Mouse (Mus musculus) hindbrain, embryonic 14.5 days (tissue): ENCODE results near the gene Hipk3. TPM values are rescaled to one million over a fixed set of nuclear protein-coding genes. Genes with fewer than 3 reads are reported as not detected.

Experiments used
- ATAC-seq: fragments of 200-750 bp; cut with Nextera tagmentation; 2 replicates; pipeline ENCODE4 v1.8.0; 2017; ENCODE audit warnings: moderate number of reproducible peaks, mild to moderate bottlenecking, moderate TSS enrichment, moderate library complexity; ENCODE audit not compliant: low FRiP score
- DNase-seq: peaks from one replicate; pipeline ENCODE4 v3.0.0-alpha.2; 2015; ENCODE audit warnings: low spot score
- H3K27ac ChIP-seq: fragments of 300-500 bp; sonication (generic); 2 replicates; pipeline ENCODE4 v1.5.1; 2014; ENCODE audit warnings: mild to moderate bottlenecking, moderate library complexity
- H3K27me3 ChIP-seq: fragments of 300-500 bp; sonication (generic); 2 replicates; pipeline ENCODE4 v1.6.1; 2014; ENCODE audit warnings: mild to moderate bottlenecking, low read length, mixed read lengths; ENCODE audit not compliant: control insufficient read depth, insufficient read depth
- H3K36me3 ChIP-seq: fragments of 300-500 bp; sonication (generic); replicated peaks from 2 replicates; pipeline ENCODE4 v1.6.1; 2014; ENCODE audit not compliant: control insufficient read depth, insufficient read depth
- H3K4me1 ChIP-seq: fragments of 300-500 bp; sonication (generic); replicated peaks from 2 replicates; pipeline ENCODE4 v1.6.1; 2014; ENCODE audit warnings: antibody characterized with exemption, low read length, mixed read lengths; ENCODE audit not compliant: control insufficient read depth, insufficient read depth
- H3K4me2 ChIP-seq: fragments of 300-500 bp; sonication (generic); replicated peaks from 2 replicates; pipeline ENCODE4 v1.6.1; 2014; ENCODE audit warnings: mild to moderate bottlenecking, moderate library complexity
- H3K4me3 ChIP-seq: fragments of 300-500 bp; sonication (generic); replicated peaks from 2 replicates; pipeline ENCODE4 v1.5.1; 2014; ENCODE audit warnings: mild to moderate bottlenecking, low read length
- H3K9ac ChIP-seq: fragments of 300-500 bp; sonication (generic); 2 replicates; pipeline ENCODE4 v1.6.1; 2014
- H3K9me3 ChIP-seq: fragments of 300-500 bp; sonication (generic); 2 replicates; pipeline ENCODE4 v1.6.1; 2016; ENCODE audit warnings: low read length; ENCODE audit not compliant: control insufficient read depth
- WGBS: fragments of 180-500 bp; shearing (Covaris S2); extraction: QIAGEN DNeasy Blood & Tissue Kit; methylation state at CpG from one replicate; pipeline ENCODE4 v1.1.7; 2014; 5-methylcytosine and 5-hydroxymethylcytosine counted together
- polyA plus RNA-seq: library from polyadenylated mRNA; unstranded; fragments of >200 nt; fragmentation: Nextera tagmentation; extraction: Ambion mirVana; gene quantifications from 2 replicates; pipeline ENCODE4 v1.2.1, GENCODE M21; 2014

Gene Hipk3
- polyA plus RNA-seq, 1 experiment from 2014 or later, result 13.8 TPM

DNA sequence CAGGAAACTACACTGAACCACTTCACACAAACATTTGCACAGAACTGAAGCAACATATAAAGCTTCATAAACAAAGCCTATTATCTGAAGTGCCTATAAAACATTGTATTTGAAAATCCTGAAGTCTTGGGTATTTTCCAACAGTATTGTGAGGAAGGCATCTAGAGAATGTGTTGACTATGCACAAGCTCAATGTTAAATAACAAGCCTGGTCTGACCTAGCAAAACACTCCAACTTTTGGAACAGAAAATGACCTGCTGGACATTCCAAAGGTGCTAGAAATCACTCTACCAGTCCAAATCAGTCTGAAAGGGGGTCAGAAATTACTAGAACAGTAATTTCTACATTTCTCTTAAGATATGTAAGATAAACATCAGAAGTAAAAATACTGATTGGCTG lies 12.1 kb downstream of the Hipk3 start:
- DNase-seq, result no peak
- H3K4me2 ChIP-seq, result no peak overlapping the region
- no peaks in the 10 kb centered on the region for H3K36me3 ChIP-seq
- no peak overlapping the region for H3K27ac ChIP-seq
- H3K9me3 ChIP-seq, result no peaks in the 10 kb centered on the region
- ATAC-seq, result no peak
- no peak overlapping the region for H3K9ac ChIP-seq
- no peaks in the 10 kb centered on the region for H3K4me1 ChIP-seq
- H3K27me3 ChIP-seq, result no peaks in the 10 kb centered on the region
- no peak overlapping the region for H3K4me3 ChIP-seq

DNA sequence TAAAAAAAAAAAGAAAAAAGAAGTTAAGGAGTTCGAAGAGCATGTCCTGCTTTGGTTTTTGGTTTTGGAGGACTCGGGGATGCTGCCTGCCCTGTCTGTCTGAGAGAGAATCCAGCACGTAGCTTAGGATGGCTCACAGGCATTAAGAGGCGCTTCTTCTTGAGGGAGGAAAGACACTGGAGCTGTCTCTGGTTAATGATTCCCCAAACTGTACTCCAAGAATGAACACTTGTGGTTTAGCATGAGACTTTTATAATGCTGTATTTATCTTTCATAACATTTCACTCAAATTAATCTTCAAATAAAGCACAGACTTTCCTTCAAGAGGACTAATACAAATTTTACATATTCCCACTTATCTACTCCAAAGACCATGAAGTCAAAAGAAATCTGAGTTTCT lies 15.2 kb downstream of the Hipk3 start:
- 88% methylated on average over 4 of the region's 4 CpGs for WGBS
- no peak for DNase-seq

GRCm38 (mm10) chr2:104477398-104478015 lies 16.7 kb downstream of the Hipk3 start:
- DNase-seq (no peak), ATAC-seq (no peak)
- H3K27me3 ChIP-seq, result no peaks in the 10 kb centered on the region
- H3K4me1 ChIP-seq, result no peaks in the 10 kb centered on the region
- H3K4me3 ChIP-seq, result no peak overlapping the region
- H3K9me3 ChIP-seq, result no peaks in the 10 kb centered on the region
- no peak overlapping the region for H3K4me2 ChIP-seq
- no peak overlapping the region for H3K9ac ChIP-seq
- H3K27ac ChIP-seq, result no peak overlapping the region
- 67% methylated on average over 2 of the region's 2 CpGs for WGBS
- H3K36me3 ChIP-seq, result no peaks in the 10 kb centered on the region

More for the DNA sequence above, 15.2 kb downstream of the Hipk3 start:
- Histone ChIP-seq H3K9ac (no peak overlapping the region), H3K27me3 (no peaks in the 10 kb centered on the region), H3K4me1 (no peaks in the 10 kb centered on the region), H3K27ac (no peak overlapping the region), H3K9me3 (no peaks in the 10 kb centered on the region), H3K36me3 (no peaks in the 10 kb centered on the region), H3K4me2 (no peak overlapping the region), H3K4me3 (no peak overlapping the region)
- ATAC-seq, result no peak

DNA sequence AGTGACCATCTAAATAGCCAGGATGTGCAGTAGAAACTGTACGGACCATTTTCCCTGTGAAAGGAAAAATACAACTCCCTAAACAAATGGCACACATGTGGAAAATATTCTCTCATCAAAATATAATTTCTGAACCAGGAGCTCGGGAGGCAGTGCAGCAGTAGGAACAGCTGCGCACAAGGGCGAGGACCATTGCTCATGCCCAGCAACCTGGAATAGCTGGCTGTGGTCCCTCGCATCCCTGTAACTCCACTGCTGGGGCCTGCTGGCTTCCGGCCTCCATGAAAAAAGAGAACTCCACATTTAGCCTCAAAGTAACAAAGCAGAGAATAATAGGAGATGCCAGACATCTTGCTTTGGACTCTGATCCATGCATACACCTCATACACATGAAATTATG lies 22.2 kb downstream of the Hipk3 start:
- Histone ChIP-seq H3K4me2 (no peak overlapping the region), H3K4me3 (no peak overlapping the region), H3K9me3 (no peaks in the 10 kb centered on the region), H3K36me3 (peaks cover 11% of the 10 kb centered on the region), H3K4me1 (no peaks in the 10 kb centered on the region; the same call in 1 of the 2 replicates), H3K9ac (no peak overlapping the region), H3K27me3 (no peaks in the 10 kb centered on the region), H3K27ac (no peak overlapping the region)
- DNase-seq (no peak), ATAC-seq (no peak)
- 80% methylated on average over 6 of the region's 6 CpGs for WGBS

- peaks cover 11% of the 10 kb centered on the region for H3K36me3 ChIP-seq
- DNase-seq (no peak), ATAC-seq (no peak)
- H3K27me3 ChIP-seq, result no peaks in the 10 kb centered on the region
- no peak overlapping the region for H3K27ac ChIP-seq
- no peaks in the 10 kb centered on the region for H3K9me3 ChIP-seq
- H3K4me3 ChIP-seq, result no peak overlapping the region
- H3K4me2 ChIP-seq, result no peak overlapping the region
- no peak overlapping the region for H3K9ac ChIP-seq
- WGBS, result 95% methylated on average over 16 of the region's 16 CpGs
- no peaks in the 10 kb centered on the region; the same call in 1 of the 2 replicates for H3K4me1 ChIP-seq
Measured at GRCm38 (mm10) chr2:104471161-104471560, 23.1 kb downstream of the Hipk3 start.

DNA sequence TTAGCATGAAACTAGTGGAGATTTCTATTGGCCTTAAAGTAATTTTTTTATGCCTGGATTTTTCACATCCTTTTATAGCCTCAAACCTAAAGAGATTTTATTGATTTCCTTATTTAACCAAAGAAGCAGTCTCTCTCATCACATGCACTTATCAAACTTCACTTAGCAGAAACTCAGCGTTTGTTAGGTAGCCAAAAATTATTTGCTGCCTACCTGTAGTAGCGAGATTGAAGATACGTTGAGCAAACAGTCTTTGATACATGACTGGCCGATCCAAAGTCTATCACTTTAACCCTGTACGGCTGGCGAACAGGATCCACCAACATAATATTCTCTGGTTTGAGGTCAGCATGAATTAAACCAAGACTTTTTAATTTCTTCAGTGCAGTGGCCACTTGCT lies 23.7 kb downstream of the Hipk3 start:
- no peaks in the 10 kb centered on the region for H3K9me3 ChIP-seq
- H3K9ac ChIP-seq, result no peak overlapping the region
- H3K27ac ChIP-seq, result no peak overlapping the region
- ATAC-seq (no peak), DNase-seq (no peak)
- no peak overlapping the region for H3K4me2 ChIP-seq
- H3K4me3 ChIP-seq, result no peak overlapping the region
- no peaks in the 10 kb centered on the region; the same call in 1 of the 2 replicates for H3K4me1 ChIP-seq
- WGBS, result 95% methylated on average over 6 of the region's 6 CpGs
- H3K36me3 ChIP-seq, result peaks cover 11% of the 10 kb centered on the region
- no peaks in the 10 kb centered on the region for H3K27me3 ChIP-seq

DNA sequence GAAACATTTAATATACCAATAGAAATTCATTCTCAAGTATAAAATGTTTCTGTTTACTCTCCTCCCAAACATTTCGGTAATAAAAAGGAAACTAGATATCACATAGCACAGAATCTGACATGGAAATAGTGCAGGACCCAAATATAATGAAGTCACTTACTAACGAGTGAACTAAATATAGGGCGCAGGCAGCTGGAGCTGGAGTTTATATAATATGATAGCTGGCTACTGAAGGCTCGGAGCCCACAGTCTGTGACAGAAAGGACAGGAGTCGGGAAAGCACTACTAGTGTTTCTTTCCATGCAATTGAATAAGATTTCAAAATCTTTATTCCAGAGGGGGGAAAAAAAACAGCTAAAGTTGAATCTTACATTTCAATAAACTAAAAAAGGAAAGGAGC lies 25.8 kb downstream of the Hipk3 start:
- H3K36me3 ChIP-seq, result peaks cover 11% of the 10 kb centered on the region
- ATAC-seq (no peak), DNase-seq (no peak)
- no peak overlapping the region for H3K9ac ChIP-seq
- no peaks in the 10 kb centered on the region; the same call in 1 of the 2 replicates for H3K4me1 ChIP-seq
- H3K27ac ChIP-seq, result no peak overlapping the region
- 82% methylated on average over 5 of the region's 5 CpGs for WGBS
- H3K4me2 ChIP-seq, result no peak overlapping the region
- no peak overlapping the region for H3K4me3 ChIP-seq
- no peaks in the 10 kb centered on the region for H3K27me3 ChIP-seq
- no peaks in the 10 kb centered on the region for H3K9me3 ChIP-seq

- no peak for ATAC-seq
- Histone ChIP-seq H3K9me3 (no peaks in the 10 kb centered on the region), H3K4me1 (no peaks in the 10 kb centered on the region; the same call in 1 of the 2 replicates), H3K9ac (no peak overlapping the region), H3K4me3 (no peak overlapping the region), H3K36me3 (peaks cover 11% of the 10 kb centered on the region), H3K27me3 (no peaks in the 10 kb centered on the region), H3K27ac (0 out of 2 replicates have a peak overlapping the region, but pooled peaks have one; percentile 38), H3K4me2 (no peak overlapping the region)
- WGBS, result 81% methylated on average over 9 of the region's 9 CpGs
- no peak for DNase-seq
Measured at GRCm38 (mm10) chr2:104466908-104467616, 27.2 kb downstream of the Hipk3 start.

GRCm38 (mm10) chr2:104465639-104466430 lies 28.4 kb downstream of the Hipk3 start:
- Histone ChIP-seq H3K27ac (no peak overlapping the region), H3K36me3 (peaks cover 7% of the 10 kb centered on the region), H3K4me2 (no peak overlapping the region), H3K9me3 (no peaks in the 10 kb centered on the region), H3K9ac (no peak overlapping the region), H3K27me3 (no peaks in the 10 kb centered on the region), H3K4me1 (no peaks in the 10 kb centered on the region; the same call in 1 of the 2 replicates), H3K4me3 (no peak overlapping the region)
- DNase-seq (no peak), ATAC-seq (no peak)
- WGBS, result 97% methylated on average over 8 of the region's 8 CpGs
